Mouse (Mus musculus) thymus, adult 2 months (tissue): Measurements from ENCODE around the gene Ptpn11. TPM values are rescaled to one million over a fixed set of nuclear protein-coding genes. Genes with fewer than 3 reads are reported as not detected.

ENCODE experiments used
- DNase-seq: peaks from one replicate; pipeline ENCODE4 v3.0.0; 2021
- H3K27ac ChIP-seq: fragments of 200-500 bp; 2 replicates; pipeline ENCODE4 v1.5.1; 2012; ENCODE audit warnings: low read length, control low read depth; ENCODE audit not compliant: control insufficient read depth, insufficient read depth
- H3K27me3 ChIP-seq: fragments of 200-500 bp; 2 replicates; pipeline ENCODE4 v1.6.1; 2012; ENCODE audit warnings: mild to moderate bottlenecking, low read length, moderate library complexity, mixed read lengths; ENCODE audit not compliant: control insufficient read depth, insufficient read depth
- H3K36me3 ChIP-seq: fragments of 200-500 bp; 2 replicates; pipeline ENCODE4 v1.6.1; 2012; ENCODE audit warnings: mild to moderate bottlenecking, low read length, moderate library complexity; ENCODE audit not compliant: control insufficient read depth, insufficient read depth
- H3K4me1 ChIP-seq: fragments of 200-500 bp; replicated peaks from 2 replicates; pipeline ENCODE4 v1.6.1; 2012; ENCODE audit warnings: low read length; ENCODE audit not compliant: control insufficient read depth, insufficient read depth
- H3K4me3 ChIP-seq: fragments of 200-500 bp; 2 replicates; pipeline ENCODE4 v1.5.1; 2012; ENCODE audit warnings: mild to moderate bottlenecking, low read length, control low read depth, moderate library complexity; ENCODE audit not compliant: control insufficient read depth, insufficient read depth
- CTCF ChIP-seq: fragments of 200-500 bp; IDR thresholded peaks from 2 replicates; pipeline ENCODE4 v1.5.1; 2012; ENCODE audit warnings: mild to moderate bottlenecking, control low read depth, low read length, moderate library complexity, borderline replicate concordance; ENCODE audit not compliant: control insufficient read depth, poor library complexity, insufficient read depth; ENCODE audit errors: extremely low read depth
- POLR2A ChIP-seq: fragments of 200-500 bp; IDR thresholded peaks from 2 replicates; pipeline ENCODE4 v1.6.1; 2012; ENCODE audit warnings: mild to moderate bottlenecking, low read length, control low read depth, moderate library complexity; ENCODE audit not compliant: control insufficient read depth, poor library complexity, insufficient read depth; ENCODE audit errors: extremely low read depth
- WGBS: fragments of 180-500 bp; shearing (Covaris S2); methylation state at CpG from one replicate; pipeline ENCODE4 v1.1.7; 2018; 5-methylcytosine and 5-hydroxymethylcytosine counted together
- polyA plus RNA-seq: library from polyadenylated mRNA; depleted of rRNA; stranded (reverse); fragments of >200 nt; gene quantifications from 2 replicates; pipeline ENCODE4 v1.2.3, GENCODE M21; 2012

The Ptpn11 gene
- polyA plus RNA-seq, 1 experiment = 30.0 TPM

- Histone ChIP-seq H3K27ac (no peak overlapping the region), H3K4me3 (no peak overlapping the region), H3K27me3 (no peaks in the 10 kb centered on the region), H3K36me3 (no peaks in the 10 kb centered on the region), H3K4me1 (peaks cover 39% of the 10 kb centered on the region)
- peak; percentile 60; the same call in 1 of the 2 replicates for TF ChIP-seq CTCF
- TF ChIP-seq POLR2A = no peak
- WGBS = 92% methylated on average over 5 of the region's 5 CpGs
- peak; percentile 24 for DNase-seq
Observed at GRCm38 (mm10) chr5:121112390-121112789, 78.8 kb downstream of the Ptpn11 start.

DNA sequence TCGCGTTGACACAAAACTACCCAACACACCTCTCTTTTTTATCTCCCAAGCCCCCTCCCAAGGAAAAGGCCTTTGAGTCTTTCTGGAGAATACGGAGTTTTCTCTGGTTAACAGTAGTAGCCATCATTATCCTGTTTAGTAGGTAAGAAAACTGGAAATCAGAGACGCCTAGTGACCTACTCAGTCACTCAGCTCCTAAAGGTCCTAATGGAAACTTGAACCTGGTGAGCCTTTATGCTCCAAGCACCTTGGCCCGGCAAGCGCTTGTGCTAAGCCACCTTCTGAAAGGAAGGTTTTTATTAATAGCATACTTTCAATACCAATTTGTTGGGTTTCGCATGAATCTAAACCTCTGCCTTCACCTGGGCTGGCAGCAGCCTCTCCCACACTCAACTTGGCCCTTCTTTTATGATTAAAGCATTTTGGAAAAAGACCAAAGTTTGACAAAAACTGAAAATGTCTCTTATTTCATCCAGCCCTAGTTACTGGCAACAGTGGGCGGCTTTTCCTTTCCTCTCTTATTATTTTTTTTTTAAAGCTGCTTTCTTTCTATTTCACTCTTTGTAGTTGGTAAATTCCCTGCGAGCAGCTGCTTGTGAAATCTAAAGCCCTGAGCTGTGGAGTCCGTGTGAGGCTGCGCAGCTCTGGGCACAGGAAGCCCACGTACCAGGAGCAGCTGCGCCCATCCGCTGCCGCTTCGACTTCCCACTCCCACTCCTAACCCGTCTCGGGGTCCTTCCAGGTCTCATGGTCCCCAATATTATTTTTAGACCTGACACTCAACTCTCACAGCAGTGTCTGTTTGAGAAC is 79.9 kb downstream of the Ptpn11 start:
- peak overlapping the region; percentile 76; the same call in 1 of the 2 replicates for H3K27ac ChIP-seq
- H3K27me3 ChIP-seq = no peaks in the 10 kb centered on the region
- H3K4me1 ChIP-seq = peaks cover 47% of the 10 kb centered on the region
- no peak overlapping the region for H3K4me3 ChIP-seq
- 38% methylated on average over 18 of the region's 18 CpGs for WGBS
- no peak for TF ChIP-seq CTCF
- no peak for TF ChIP-seq POLR2A
- no peaks in the 10 kb centered on the region for H3K36me3 ChIP-seq
- peak; percentile 19 for DNase-seq

DNA sequence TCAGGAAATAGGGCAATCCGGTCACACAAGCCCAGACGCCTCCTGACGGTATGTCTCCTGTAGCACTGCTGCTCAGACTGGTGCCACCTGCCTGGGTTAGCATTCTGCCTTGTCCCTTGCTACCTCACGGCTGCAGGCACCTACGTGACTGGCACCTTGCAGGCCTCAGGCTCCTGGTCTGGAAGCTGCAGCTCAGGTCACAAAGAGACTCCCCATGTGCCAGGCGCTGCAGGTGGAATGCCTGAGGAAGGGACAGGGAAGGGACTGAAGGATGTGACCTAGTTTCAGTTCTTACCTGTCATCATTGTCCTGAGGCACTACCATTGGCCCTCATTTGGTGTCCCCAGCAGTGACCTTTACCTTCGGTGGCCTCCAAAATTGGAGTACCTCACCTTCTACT is 82.0 kb downstream of the Ptpn11 start:
- Histone ChIP-seq H3K4me3 (no peak overlapping the region), H3K27me3 (no peaks in the 10 kb centered on the region), H3K4me1 (peaks cover 46% of the 10 kb centered on the region), H3K27ac (no peak overlapping the region), H3K36me3 (no peaks in the 10 kb centered on the region)
- TF ChIP-seq CTCF (no peak), POLR2A (no peak)
- 79% methylated on average over 7 of the region's 7 CpGs for WGBS
- DNase-seq = no peak

GRCm38 (mm10) chr5:121106913-121107312 is 84.3 kb downstream of the Ptpn11 start:
- peak overlapping the region; percentile 19; the same call in 1 of the 2 replicates for H3K27ac ChIP-seq
- no peaks in the 10 kb centered on the region for H3K36me3 ChIP-seq
- H3K4me1 ChIP-seq = peaks cover 35% of the 10 kb centered on the region
- no peak overlapping the region for H3K4me3 ChIP-seq
- no peak for TF ChIP-seq CTCF
- no peak for TF ChIP-seq POLR2A
- peak; percentile 24 for DNase-seq
- 9% methylated on average over 3 of the region's 3 CpGs for WGBS
- H3K27me3 ChIP-seq = no peaks in the 10 kb centered on the region

DNA sequence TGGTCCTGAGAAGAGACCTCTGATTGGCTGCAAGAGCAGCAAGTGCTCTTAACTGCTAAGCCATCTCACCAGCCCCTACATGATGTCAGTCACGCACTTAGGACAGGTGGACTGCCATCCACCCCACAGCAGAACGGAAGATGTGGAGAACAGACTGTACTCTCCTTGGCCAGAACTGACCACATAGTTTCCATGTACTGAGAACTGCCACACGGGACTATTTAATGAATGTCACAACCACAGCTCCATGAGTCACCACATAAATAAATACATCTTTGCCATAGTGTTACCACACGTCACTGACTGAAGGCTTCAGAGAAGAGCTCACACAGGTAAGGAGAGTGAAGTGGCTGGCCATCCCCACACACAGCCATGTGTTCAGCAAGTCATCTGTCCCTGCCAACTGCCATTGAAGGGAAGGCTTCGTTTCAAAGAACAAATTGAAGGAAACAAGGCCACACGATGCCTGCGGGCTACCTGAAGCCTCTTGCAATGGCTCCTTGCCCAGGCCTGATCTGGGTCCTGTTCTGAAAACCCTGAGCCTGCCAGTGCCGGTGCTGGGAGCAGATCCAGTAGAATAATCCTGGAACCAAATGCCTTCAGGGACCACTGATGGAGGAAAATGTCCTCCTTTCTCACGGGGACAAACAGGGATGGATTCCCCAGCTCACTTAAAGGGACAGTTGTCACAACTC is 90.2 kb downstream of the Ptpn11 start:
- no peak for DNase-seq
- Histone ChIP-seq H3K27ac (no peak overlapping the region), H3K36me3 (no peaks in the 10 kb centered on the region), H3K4me3 (no peak overlapping the region), H3K4me1 (peaks cover under 1% of the 10 kb centered on the region), H3K27me3 (no peaks in the 10 kb centered on the region)
- 80% methylated on average over 9 of the region's 9 CpGs for WGBS
- TF ChIP-seq POLR2A = no peak
- TF ChIP-seq CTCF = no peak

- Histone ChIP-seq H3K27ac (no peak overlapping the region), H3K4me3 (no peak overlapping the region), H3K27me3 (no peaks in the 10 kb centered on the region), H3K36me3 (no peaks in the 10 kb centered on the region), H3K4me1 (no peaks in the 10 kb centered on the region; the same call in 1 of the 2 replicates)
- no peak for TF ChIP-seq POLR2A
- no peak for TF ChIP-seq CTCF
- 8% methylated on average over 2 of the region's 2 CpGs for WGBS
- DNase-seq = no peak
Observed at GRCm38 (mm10) chr5:121100095-121100494, 91.1 kb downstream of the Ptpn11 start.
